Mouse (Mus musculus) spleen, embryonic (tissue): ENCODE data around the gene Orai2.
"Not testable (repeated sequence)": the region's sequence is repeated elsewhere in the genome, so short reads cannot be mapped to it uniquely, and the experiment has no call there.

Source experiments
- CTCF ChIA-PET: fragments of 350-600 bp; sonication (Branson Sonifier 250); formaldehyde crosslinking; loops from one replicate; lab custom pipeline; 2022; lab: Charles Lee

Orai2 gene

GRCm38 (mm10) chr5:136173606-136174463 lies 3.3 kb upstream of the Orai2 start:
- CTCF ChIA-PET: interaction anchor here (0.9 kb wide), 1 partner anchor 10 kb away, joined by 4 read pairs; no protein-coding TSS in a partner anchor

DNA sequence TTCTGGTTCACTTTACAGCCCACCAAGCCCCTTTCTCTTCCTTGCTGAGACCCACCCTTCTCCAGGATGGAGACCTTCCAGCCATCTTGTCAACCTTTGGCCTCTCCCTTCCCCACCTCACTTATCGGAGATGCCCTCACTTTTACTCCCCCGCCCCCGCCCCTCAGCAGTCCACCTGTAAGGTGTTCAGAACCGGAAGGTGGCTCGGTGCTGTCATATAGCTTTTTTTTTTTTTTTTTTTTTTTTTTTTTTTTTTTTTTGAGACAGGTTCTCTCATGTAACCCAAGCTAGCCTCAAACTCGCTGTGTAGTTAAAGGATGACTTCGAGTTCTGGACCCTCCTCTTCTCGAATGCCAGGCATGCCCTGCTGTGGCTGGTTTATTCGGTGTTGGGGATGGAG lies 2.4 kb upstream of the Orai2 start:
- CTCF ChIA-PET: interaction anchor here (0.6 kb wide), 1 partner anchor 37 kb away, joined by 3 read pairs; no protein-coding TSS in a partner anchor

GRCm38 (mm10) chr5:136171363-136172341 lies 1.1 kb upstream of the Orai2 start:
- CTCF ChIA-PET: no interaction called here

GRCm38 (mm10) chr5:136169626-136170511 lies 644 bp downstream of the Orai2 start:
- CTCF ChIA-PET: interaction anchor here (0.6 to 0.7 kb wide), 2 partner anchors 12 to 612 kb away, joined by 3 read pairs; no protein-coding TSS in a partner anchor

- CTCF ChIA-PET: interaction anchor here (0.6 kb wide), 1 partner anchor 186 kb away, joined by 6 read pairs; no protein-coding TSS in a partner anchor
Observed at GRCm38 (mm10) chr5:136168071-136168470, 2.4 kb downstream of the Orai2 start.

- CTCF ChIA-PET: interaction anchor here (0.5 kb wide), 1 partner anchor 287 kb away, joined by 7 read pairs; no protein-coding TSS in a partner anchor
Observed at GRCm38 (mm10) chr5:136167296-136167695, 3.2 kb downstream of the Orai2 start.

GRCm38 (mm10) chr5:136165246-136165645 lies 5.3 kb downstream of the Orai2 start:
- CTCF ChIA-PET: no interaction called here

- CTCF ChIA-PET: no interaction called here
Observed at GRCm38 (mm10) chr5:136163807-136164474, 6.6 kb downstream of the Orai2 start.

GRCm38 (mm10) chr5:136160084-136160483 lies 10.4 kb downstream of the Orai2 start:
- CTCF ChIA-PET: not testable (repeated sequence)

GRCm38 (mm10) chr5:136155399-136155798 lies 15.1 kb downstream of the Orai2 start:
- CTCF ChIA-PET: no interaction called here

- CTCF ChIA-PET: no interaction called here
Observed at GRCm38 (mm10) chr5:136152365-136152764, 18.1 kb downstream of the Orai2 start.

DNA sequence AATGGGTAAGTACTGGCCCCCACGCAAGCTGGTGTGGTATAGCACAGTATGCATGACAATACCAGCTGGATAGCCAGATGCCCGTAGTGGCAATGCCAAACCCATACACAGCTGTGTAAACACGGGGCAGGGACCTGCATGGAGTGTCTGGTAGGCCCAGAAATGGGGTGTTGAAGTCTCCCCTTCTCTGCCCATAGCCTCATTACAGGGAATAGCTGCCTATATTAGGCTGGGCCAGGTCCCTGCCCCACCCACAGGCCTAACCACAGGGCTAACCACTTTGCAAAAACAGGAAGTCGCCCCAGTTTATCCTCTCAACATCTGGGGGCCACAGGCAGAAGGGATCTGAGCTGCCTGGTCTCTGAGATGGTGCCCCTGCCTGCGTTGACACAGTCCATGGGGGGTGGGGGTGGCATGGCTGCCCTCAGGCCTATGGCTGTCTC lies 21.4 kb downstream of the Orai2 start:
- CTCF ChIA-PET: not testable (repeated sequence)

- CTCF ChIA-PET: no interaction called here
Observed at GRCm38 (mm10) chr5:136147704-136148103, 22.8 kb downstream of the Orai2 start.

DNA sequence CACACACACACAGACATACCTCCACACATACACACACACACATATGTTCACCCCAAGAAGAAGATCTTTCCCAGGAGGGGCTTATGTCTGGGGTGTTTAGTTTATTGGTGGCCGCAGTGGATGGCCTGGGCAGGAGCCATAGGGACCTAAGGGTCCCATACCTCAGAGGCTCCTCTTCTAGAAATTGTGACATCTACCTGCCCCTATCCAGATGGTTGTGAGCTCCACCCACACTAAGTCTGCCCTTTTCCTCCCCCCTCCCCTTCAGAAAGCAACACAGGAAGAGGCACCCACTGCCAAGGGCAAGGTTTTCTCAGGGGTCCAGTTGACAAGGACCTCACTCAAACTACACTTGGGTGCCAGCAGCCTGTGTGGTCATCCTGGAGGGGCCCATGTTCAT lies 23.6 kb downstream of the Orai2 start:
- CTCF ChIA-PET: no interaction called here

GRCm38 (mm10) chr5:136144606-136145430 lies 25.7 kb downstream of the Orai2 start:
- CTCF ChIA-PET: no interaction called here

DNA sequence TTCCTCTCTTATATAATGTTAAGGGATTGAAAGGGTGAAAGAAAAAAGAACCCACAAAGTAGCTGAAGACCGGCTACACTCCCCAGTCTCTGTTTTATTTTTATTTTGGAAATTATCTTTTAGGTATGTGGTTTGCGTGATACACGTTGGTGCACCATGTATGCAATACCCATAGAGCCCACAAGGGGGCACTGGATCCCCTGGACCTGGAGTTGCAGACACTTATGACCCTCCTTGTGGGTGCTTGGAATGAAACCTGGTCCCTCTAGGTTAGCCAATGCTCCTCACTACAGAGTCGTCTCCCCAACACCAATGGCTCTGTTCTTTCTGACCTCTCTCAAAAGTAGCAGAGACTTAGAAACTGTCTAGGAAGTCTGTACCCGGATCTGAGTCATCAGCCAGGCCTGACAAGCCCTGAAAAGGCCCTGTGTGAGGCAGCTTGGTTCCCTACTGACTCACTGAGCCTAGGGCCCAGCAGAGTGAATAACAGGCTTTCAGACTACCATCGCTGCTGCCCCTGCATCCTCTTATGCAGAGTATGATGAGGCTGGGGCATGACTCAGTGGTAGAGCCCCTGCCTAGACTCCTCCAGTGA lies 27.3 kb downstream of the Orai2 start:
- CTCF ChIA-PET: interaction anchor here (0.6 kb wide), 1 partner anchor 35 kb away, joined by 4 read pairs; no protein-coding TSS in a partner anchor

DNA sequence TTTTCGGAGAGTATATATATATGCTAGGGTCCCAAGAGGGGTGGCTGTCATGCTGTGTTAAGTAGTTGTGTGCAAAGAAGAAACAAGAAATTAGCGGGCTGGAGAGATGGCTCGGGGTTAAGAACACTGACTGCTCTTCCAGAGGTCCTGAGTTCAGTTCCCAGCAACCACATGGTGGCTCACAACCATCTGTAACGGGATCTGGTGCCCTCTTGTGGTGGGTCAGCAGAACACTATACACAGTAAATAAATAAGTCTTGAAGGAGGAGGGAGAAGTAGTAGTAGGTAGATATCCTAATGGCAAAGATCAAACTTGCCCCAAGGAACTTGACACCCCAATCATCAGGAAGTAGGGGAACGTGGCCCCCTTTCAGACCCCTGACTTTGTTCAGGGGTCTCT lies 27.8 kb downstream of the Orai2 start:
- CTCF ChIA-PET: no interaction called here

- CTCF ChIA-PET: interaction anchor here (1.4 kb wide), 1 partner anchor 46 kb away, joined by 4 read pairs; no protein-coding TSS in a partner anchor
Observed at GRCm38 (mm10) chr5:136140057-136140482, 30.4 kb downstream of the Orai2 start.

DNA sequence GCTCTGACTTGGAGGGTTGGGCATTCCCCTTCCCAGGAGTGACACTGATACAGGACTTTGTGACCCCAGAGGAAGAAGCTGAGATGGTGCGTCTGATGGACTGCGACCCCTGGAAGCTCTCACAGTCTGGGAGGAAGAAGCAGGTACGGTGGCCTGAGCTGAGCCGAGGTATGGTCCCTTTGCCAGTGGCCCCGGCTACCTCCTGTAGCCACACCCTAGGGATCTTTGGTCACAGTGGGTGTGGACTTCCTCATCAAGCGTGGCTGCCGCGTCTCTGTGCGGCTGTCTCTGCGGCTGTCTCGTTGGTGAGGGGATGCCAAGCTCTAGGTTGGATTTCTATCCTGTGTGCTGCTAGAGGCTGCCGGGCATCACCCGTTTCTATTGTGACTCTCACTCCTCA lies 31.1 kb downstream of the Orai2 start:
- CTCF ChIA-PET: interaction anchor here (0.6 to 1.4 kb wide), 2 partner anchors 47 to 276 kb away, joined by 4 read pairs; no protein-coding TSS in a partner anchor
